Mouse (Mus musculus) forebrain, embryonic 10.5 days (tissue): ENCODE results near the gene Ptprn. TPM values are rescaled to one million over a fixed set of nuclear protein-coding genes. Genes with fewer than 3 reads are reported as not detected.

Experiments used
- DNase-seq: peaks from one replicate; pipeline ENCODE4 v3.0.0-alpha.2; 2017; ENCODE audit warnings: low spot score; ENCODE audit errors: extremely low spot score
- H3K27ac ChIP-seq: fragments of 300-500 bp; sonication (generic); 2 replicates; pipeline ENCODE4 v1.5.1; 2016; ENCODE audit warnings: mild to moderate bottlenecking
- H3K27me3 ChIP-seq: fragments of 300-500 bp; sonication (generic); 2 replicates; pipeline ENCODE4 v1.6.1; 2016; ENCODE audit warnings: mild to moderate bottlenecking; ENCODE audit not compliant: poor library complexity, severe bottlenecking
- H3K36me3 ChIP-seq: fragments of 300-500 bp; sonication (generic); replicated peaks from 2 replicates; pipeline ENCODE4 v1.6.1; 2016; ENCODE audit warnings: mild to moderate bottlenecking, moderate library complexity
- H3K4me1 ChIP-seq: fragments of 300-500 bp; sonication (generic); 2 replicates; pipeline ENCODE4 v1.6.1; 2016
- H3K4me3 ChIP-seq: fragments of 300-500 bp; sonication (generic); 2 replicates; pipeline ENCODE4 v1.5.1; 2016; ENCODE audit warnings: mild to moderate bottlenecking, moderate library complexity
- H3K9me3 ChIP-seq: fragments of 300-500 bp; sonication (generic); 2 replicates; pipeline ENCODE4 v1.6.1; 2016; ENCODE audit warnings: mild to moderate bottlenecking, moderate library complexity
- WGBS: fragments of 180-500 bp; shearing (Covaris S2); methylation state at CpG from one replicate; pipeline ENCODE4 v1.1.7; 2016; 5-methylcytosine and 5-hydroxymethylcytosine counted together
- polyA plus RNA-seq: library from polyadenylated mRNA; unstranded; fragments of >200 nt; fragmentation: Nextera tagmentation; extraction: Ambion mirVana; gene quantifications from 2 replicates; pipeline ENCODE4 v1.2.1, GENCODE M21; 2016

Gene Ptprn
- polyA plus RNA-seq: 1.5 and 1.6 TPM in 2 replicates

DNA sequence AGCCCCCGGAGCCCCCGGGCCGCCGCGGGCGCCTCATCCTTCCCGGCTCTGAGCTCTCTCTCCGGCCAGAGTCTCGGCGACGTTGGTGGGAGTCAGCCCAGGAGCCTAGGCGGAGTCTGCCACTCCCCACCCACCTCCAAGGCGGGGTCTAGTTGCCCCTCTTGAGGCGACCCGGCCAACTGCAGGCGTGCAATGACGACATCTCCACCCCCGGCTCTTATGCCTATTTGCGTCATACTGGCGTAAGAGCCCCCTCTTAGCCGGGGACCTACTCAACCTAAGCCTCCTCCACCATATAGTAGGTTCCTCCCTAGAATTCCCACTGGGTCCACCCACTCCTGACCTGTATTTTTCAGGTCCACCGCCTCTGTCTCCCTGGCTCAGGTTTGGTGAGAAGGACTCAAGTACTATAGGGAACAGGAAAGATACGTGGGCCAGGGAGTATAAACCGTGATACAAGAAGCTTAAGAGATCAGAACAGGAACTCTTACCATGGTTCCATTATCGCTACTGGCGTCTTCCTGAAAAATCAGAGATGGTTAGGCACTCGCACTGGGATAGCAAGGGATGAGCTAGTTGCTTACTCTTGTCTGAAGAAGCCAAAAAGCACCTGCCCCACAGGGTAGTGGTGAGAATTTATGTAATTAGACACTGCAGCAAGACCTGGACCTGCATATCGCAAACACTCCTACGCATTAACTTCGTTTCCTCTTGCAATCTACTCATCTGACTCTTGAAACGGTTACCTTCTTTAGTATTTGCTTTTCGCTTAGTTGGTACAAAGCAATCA is at the start of gene Ptprn:
Ptprn (minus strand) TSS at position 412 of the 790 bp plus-strand sequence.
- DNase-seq: no peak
- H3K9me3 ChIP-seq: no peaks in the 10 kb centered on the region
- H3K4me3 ChIP-seq: peak within 1 kb of the TSS; percentile 53
- WGBS: 12% methylated on average over 30 of the region's 32 CpGs
- no peak within 1 kb of the TSS for H3K27ac ChIP-seq
- peaks cover 15% of the 10 kb centered on the region for H3K4me1 ChIP-seq
- H3K36me3 ChIP-seq: no peaks in the 10 kb centered on the region
- peaks cover 56% of the 10 kb centered on the region for H3K27me3 ChIP-seq

DNA sequence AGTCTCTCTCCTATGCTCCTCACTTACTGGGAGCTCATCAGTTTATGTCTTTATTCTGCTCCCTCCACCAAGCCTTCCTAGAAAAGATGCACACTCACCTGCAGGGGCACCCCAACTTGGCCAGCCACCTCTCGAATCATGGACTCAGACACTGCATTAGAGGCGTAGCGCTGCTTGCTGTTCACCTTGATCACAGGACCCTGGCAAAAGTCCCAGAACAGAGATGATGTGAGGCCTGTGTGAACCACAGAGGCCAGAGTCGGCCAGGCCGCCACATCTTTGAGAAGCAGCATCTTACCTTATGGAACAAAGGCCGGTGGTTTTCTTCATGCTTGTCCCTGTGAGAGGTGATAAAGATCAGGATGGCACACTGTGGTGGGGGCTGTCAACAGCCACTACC is 47.4 kb upstream of the Ptprn start:
- DNase-seq: no peak
- peaks cover 13% of the 10 kb centered on the region for H3K4me1 ChIP-seq
- H3K27ac ChIP-seq: no peak overlapping the region
- H3K4me3 ChIP-seq: no peak overlapping the region
- H3K9me3 ChIP-seq: no peaks in the 10 kb centered on the region
- H3K27me3 ChIP-seq: no peaks in the 10 kb centered on the region
- WGBS: 94% methylated on average over 6 of the region's 6 CpGs
- peaks cover 83% of the 10 kb centered on the region for H3K36me3 ChIP-seq

DNA sequence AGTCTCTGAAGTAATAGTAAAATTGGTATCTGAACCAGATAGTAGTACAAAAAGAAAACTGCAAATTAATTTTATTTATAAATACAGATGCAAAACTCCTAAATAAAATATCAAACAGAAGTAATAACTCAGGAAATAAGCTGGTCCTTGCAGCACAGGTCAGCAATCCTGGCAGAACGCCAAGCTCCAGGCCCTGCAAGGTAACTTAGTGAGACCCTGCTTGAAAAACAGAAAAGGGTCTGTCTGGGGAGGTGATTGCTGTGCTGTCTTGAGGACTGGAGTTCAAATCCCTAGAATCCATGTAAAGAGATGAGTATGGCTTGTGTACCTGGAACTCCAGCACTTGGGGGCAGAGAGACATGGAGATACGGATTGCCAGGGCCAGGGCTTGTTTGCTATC is 40.4 kb upstream of the Ptprn start:
- no peak for DNase-seq
- H3K36me3 ChIP-seq: peaks cover 25% of the 10 kb centered on the region
- WGBS: 85% methylated on average over 2 of the region's 2 CpGs
- H3K27ac ChIP-seq: no peak overlapping the region
- no peaks in the 10 kb centered on the region for H3K27me3 ChIP-seq
- H3K4me3 ChIP-seq: no peak overlapping the region
- H3K9me3 ChIP-seq: no peaks in the 10 kb centered on the region
- H3K4me1 ChIP-seq: no peaks in the 10 kb centered on the region

DNA sequence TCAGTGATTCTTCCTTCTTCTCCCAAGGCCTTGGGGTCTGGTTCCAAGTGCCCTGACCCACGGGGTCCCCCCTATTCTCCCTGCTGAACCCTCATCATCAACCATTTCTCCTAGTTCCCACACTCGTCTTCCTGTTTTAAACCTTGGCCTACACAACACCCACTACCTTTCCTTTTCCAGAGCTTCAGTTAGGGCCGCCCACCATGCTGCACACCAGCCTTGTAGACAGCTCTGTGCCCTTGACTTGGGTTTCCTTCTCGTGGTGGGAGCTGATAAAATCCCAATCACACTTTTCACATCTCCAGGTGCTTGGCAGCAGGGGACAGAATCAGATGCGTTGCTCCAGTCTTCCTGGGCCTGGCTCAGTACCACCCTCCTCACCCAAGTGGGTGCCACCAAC is 30.0 kb upstream of the Ptprn start:
- no peaks in the 10 kb centered on the region for H3K9me3 ChIP-seq
- no peaks in the 10 kb centered on the region for H3K36me3 ChIP-seq
- no peak overlapping the region for H3K4me3 ChIP-seq
- DNase-seq: no peak
- H3K27me3 ChIP-seq: 0 out of 2 replicates have a peak, but pooled peaks cover 3% of the 10 kb centered on the region
- peaks cover 10% of the 10 kb centered on the region for H3K4me1 ChIP-seq
- 81% methylated on average over 5 of the region's 5 CpGs for WGBS
- H3K27ac ChIP-seq: no peak overlapping the region

DNA sequence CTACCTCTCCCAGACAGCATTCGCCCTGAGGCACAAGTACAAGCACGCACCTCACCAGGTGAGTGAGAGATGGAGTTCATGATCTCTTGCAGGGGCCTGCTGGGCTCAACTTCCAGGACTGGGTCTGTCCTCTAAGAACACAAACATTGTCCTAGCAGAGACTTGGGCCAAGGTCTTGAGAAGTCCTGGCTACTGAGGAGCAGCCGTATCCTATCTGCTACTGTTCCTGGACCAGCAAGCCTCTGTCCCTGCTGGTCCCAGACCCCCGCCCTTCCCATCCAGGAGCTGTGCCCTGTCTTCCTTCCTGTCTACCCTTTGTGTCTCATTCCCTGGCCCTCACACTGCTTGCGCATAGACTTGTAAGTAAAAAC is 29.0 kb upstream of the Ptprn start:
- Histone ChIP-seq H3K27ac (no peak overlapping the region), H3K9me3 (no peaks in the 10 kb centered on the region), H3K27me3 (0 out of 2 replicates have a peak, but pooled peaks cover 3% of the 10 kb centered on the region), H3K36me3 (no peaks in the 10 kb centered on the region), H3K4me1 (peaks cover 18% of the 10 kb centered on the region), H3K4me3 (no peak overlapping the region)
- WGBS: 87% methylated on average over 5 of the region's 5 CpGs
- DNase-seq: no peak

DNA sequence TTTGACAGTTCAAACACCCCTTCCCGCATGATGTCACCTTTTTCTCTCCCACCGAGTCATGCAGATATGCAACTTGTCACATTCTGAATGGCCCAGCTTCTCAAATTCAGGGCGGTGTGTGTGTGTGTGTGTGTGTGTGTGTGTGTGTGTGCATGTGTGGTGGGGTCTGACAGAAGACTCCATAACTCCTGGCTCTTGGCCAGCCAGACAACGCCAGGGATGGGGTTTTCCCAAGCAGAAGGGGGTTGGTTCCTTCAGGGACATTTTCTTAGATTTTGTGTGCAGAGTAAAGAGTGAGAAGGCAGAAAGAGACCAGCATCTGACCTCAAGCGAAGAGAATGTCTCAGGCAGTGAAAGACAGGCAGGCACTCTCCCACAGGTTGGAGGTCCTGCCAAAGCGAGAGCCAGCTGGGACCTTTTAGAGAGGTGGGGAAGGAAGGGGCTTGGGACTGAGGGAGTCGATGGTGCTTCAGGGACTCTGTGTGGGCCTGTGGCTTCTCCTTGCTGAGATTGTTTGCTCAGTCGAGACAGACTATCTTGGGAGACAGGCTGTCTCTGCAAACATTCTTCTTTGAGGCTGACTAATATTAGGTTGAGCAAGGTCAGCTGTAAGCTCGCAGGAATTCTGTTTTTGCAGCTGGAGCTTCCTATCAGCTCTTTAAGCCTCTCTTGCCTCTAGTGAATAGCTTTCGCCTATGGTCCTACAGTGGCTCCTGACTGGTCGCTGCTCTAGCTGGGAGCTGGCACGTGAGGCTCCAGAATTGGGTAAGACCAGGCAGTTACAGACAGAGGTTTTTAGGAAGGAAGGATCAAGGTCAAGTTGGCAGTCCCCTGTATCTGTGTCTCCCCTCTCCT is 28.4 kb upstream of the Ptprn start:
- Histone ChIP-seq H3K9me3 (no peaks in the 10 kb centered on the region), H3K27ac (0 out of 2 replicates have a peak overlapping the region, but pooled peaks have one; percentile 46), H3K4me3 (no peak overlapping the region), H3K4me1 (peaks cover 20% of the 10 kb centered on the region), H3K36me3 (no peaks in the 10 kb centered on the region), H3K27me3 (0 out of 2 replicates have a peak, but pooled peaks cover 3% of the 10 kb centered on the region)
- WGBS: 68% methylated on average over 12 of the region's 12 CpGs
- no peak for DNase-seq

DNA sequence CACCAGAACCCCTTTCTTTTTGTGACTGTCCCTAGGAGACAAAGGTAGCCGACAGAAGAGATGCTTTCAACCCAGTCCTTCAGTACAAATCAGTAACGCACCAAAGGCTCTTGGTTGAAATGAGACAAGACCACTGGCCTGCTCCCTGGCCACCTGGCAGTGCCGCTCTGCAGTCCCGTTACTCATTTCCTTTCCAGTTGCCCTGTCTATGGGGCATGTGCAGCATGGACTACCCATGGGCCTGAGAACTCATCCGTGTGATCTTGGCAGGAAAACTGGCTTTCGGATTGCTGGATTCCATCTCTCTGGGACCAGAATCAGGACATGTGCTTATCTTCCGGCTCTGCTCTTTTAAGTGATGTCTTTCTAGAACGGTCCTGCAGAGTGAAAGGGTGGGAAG is 27.0 kb upstream of the Ptprn start:
- H3K27ac ChIP-seq: no peak overlapping the region
- DNase-seq: no peak
- H3K4me3 ChIP-seq: no peak overlapping the region
- H3K27me3 ChIP-seq: 0 out of 2 replicates have a peak, but pooled peaks cover 3% of the 10 kb centered on the region
- H3K36me3 ChIP-seq: no peaks in the 10 kb centered on the region
- H3K9me3 ChIP-seq: no peaks in the 10 kb centered on the region
- H3K4me1 ChIP-seq: peaks cover 20% of the 10 kb centered on the region
- WGBS: 86% methylated on average over 8 of the region's 8 CpGs

DNA sequence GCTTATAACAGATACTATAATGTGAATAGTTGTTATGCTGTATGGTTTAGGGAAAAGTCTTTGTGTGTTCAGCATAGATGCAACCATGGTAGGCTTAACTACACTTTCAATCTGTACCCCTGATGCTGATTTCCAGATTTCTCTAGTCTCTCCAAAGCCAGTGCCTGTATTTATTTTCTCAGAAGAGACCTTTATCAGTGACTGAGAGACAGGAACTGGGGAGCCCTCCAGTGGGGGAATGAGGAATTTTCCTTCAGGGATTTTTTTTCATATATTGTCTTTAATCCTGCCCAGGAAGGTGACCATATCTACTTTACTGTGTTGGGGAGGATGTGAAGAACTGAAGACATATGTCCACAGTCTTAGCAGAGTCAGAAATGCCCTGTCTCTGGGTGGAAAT is 26.3 kb upstream of the Ptprn start:
- H3K27me3 ChIP-seq: 0 out of 2 replicates have a peak, but pooled peaks cover 3% of the 10 kb centered on the region
- peaks cover 20% of the 10 kb centered on the region for H3K4me1 ChIP-seq
- H3K36me3 ChIP-seq: no peaks in the 10 kb centered on the region
- no peak for DNase-seq
- H3K4me3 ChIP-seq: no peak overlapping the region
- no peaks in the 10 kb centered on the region for H3K9me3 ChIP-seq
- no peak overlapping the region for H3K27ac ChIP-seq

DNA sequence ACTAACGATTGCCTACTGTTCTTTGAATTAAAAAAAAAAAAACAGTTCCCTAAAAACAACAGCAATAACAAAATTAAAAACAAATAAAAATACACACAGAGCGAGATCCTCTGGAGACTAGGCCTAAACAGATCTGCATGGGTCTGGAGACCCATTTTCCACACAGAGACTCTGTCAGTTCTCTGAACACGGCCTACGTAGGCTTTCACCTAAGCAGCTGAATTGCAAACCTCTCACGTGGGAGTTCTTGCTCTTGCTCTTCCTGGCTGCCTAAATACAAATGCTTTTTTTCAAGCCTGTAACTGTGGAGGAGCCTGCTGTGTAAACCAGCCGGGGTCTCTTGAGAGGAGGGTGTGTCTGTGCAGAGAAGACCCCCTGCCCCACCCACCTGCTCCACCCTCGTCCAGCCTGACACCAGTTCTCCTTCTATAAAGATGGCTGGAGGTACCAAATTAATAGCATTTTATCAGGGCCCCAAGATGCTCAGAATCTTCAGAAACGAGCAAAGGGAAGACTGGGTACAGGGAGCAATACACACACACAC is 25.7 kb upstream of the Ptprn start:
- no peak for DNase-seq
- Histone ChIP-seq H3K4me3 (no peak overlapping the region), H3K27ac (peak overlapping the region; percentile 65), H3K9me3 (no peaks in the 10 kb centered on the region), H3K36me3 (no peaks in the 10 kb centered on the region), H3K27me3 (0 out of 2 replicates have a peak, but pooled peaks cover 3% of the 10 kb centered on the region), H3K4me1 (peaks cover 20% of the 10 kb centered on the region)
- WGBS: 59% methylated on average over 8 of the region's 8 CpGs

DNA sequence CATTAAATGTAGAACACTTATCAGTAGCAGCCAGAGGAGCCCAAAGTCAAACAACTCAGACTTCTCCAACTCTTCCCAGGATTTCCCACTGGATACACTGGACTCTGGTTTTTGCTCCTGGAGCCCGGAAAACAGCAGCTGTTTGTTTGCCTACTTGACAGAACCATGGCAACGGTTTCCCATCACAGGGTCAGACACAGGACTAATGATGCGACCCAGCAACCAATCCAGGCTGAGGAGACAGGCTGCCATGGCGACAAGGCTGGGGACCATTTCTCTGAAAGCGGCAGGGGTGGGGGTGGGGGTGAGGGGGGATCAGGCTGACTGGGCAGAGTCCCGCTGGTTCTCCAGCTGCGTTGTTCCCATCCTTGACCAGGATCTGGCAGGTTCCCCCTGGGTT is 25.1 kb upstream of the Ptprn start:
- Histone ChIP-seq H3K9me3 (no peaks in the 10 kb centered on the region), H3K4me1 (peaks cover 20% of the 10 kb centered on the region), H3K36me3 (no peaks in the 10 kb centered on the region), H3K27ac (peak overlapping the region; percentile 65), H3K4me3 (no peak overlapping the region), H3K27me3 (0 out of 2 replicates have a peak, but pooled peaks cover 3% of the 10 kb centered on the region)
- DNase-seq: peak; percentile 73
- WGBS: 1% methylated on average over 7 of the region's 7 CpGs

DNA sequence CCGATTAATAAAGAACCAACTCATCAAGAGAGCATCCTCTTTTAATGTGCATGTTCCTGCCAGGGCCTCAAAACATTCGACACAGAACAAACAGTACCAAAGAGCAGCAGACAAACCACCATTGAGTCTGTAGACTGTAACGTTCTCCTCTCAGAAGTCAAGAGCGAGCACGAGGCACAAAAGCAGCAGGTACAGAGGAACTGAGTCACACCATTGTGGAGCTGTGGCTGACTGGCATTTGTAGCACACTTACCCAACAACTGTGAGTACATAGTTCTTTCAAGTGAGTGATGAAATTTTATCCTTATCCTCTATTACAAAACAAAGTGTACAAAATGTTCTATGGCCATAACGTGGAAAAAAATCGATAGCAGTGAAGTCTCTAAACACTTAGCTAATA is 20.6 kb upstream of the Ptprn start:
- WGBS: 91% methylated on average over 7 of the region's 7 CpGs
- peaks cover 16% of the 10 kb centered on the region for H3K4me1 ChIP-seq
- no peaks in the 10 kb centered on the region for H3K36me3 ChIP-seq
- DNase-seq: no peak
- no peak overlapping the region for H3K27ac ChIP-seq
- H3K27me3 ChIP-seq: no peaks in the 10 kb centered on the region
- H3K9me3 ChIP-seq: peaks cover 14% of the 10 kb centered on the region
- no peak overlapping the region for H3K4me3 ChIP-seq

DNA sequence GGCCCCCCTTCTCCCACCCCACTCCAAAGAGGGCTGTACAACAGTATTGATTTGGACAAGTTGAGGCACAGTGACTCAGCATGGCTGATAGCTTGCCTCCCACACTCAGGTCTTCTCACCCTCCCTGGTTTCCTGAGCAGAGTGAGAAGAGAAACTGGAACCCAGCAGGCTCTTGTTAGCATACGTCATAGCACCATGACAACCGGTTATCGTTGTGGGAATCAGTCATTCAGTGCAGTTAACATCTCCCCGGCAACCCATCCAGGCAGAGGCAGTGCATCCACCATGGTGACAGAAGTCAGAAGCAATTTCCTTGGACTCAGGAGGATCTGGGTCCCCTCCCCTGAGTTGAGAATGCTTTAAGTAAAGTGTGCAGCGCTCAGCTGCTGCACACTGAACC is 18.7 kb upstream of the Ptprn start:
- WGBS: 91% methylated on average over 5 of the region's 5 CpGs
- Histone ChIP-seq H3K9me3 (peaks cover 14% of the 10 kb centered on the region), H3K4me3 (no peak overlapping the region), H3K27me3 (peaks cover 13% of the 10 kb centered on the region), H3K36me3 (no peaks in the 10 kb centered on the region), H3K27ac (no peak overlapping the region), H3K4me1 (peaks cover 6% of the 10 kb centered on the region)
- DNase-seq: no peak
